Mouse (Mus musculus): ENCODE data around the gene Rsph3b.
"Not testable (repeated sequence)": the region's sequence is repeated elsewhere in the genome, so short reads cannot be mapped to it uniquely, and the experiment has no call there.

The Rsph3b gene

DNA sequence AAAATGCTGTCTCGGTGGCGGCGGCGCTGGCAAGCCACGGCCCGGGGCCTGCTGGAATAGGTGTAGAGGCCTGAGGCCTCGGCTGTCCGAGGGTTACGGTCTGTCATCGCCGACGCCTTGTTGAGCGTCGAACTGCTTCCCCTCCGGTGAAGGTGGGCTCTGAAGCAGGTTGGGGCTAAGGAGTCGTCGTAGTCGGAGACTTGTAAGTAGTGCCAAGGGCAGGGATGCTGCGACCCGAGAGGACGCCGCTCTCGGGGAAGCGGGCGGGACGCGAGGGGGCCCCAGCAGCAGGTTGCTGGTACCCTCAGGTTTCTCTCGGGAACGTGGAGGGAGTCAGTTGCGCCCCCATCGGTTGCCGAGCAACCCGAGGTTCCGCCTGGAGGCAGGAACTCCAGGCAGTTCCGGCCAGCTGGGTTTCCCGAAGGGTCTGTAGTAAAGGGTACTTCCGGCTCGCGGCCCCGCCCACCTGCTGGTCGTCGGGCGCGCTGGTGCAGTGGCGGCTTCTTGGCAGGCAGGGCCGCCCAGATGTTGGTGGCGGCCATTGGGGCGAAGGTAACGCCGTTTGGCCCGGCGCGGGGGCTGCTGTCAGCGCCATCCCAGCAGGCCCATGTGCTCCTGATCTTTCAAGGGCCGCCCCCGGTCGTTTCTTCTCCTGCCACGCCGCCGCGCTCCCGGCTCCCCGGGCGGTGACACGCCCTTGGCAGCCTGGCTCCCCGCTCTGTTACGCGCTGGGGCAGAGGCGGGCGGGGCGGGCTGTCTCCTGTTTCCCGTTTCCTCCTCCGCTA lies at the start of gene Rsph3b:
TSS of gene Rsph3b (minus strand) at position 699 of the 785 bp plus-strand sequence.
- peak; percentile 88 for DNase-seq (ENCODE audit: low spot score)

- not testable (repeated sequence) for DNase-seq (ENCODE audit: low spot score)
Measured at GRCm38 (mm10) chr17:6997778-6998490, 49.5 kb upstream of the Rsph3b start.

DNA sequence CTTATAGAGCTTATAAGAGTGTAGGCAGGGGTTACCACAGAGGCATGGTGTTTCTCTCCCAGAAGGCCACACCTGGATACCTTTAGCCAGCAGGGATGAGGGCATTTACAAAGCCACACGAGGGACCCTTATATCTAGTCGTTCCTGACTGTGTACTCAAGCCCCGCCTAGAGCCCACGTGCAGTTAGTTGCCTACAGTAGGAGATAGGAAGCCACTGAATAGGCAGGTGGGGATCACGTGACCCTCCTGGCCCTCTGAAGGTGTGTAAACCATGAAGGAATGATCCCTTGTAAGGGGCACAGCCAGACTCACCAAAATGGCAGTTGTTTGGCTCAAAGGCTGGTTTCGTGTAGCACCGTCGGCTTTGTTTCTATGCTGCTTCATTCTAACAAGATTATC lies 48.3 kb upstream of the Rsph3b start:
- not testable (repeated sequence) for DNase-seq (ENCODE audit: low spot score)

DNA sequence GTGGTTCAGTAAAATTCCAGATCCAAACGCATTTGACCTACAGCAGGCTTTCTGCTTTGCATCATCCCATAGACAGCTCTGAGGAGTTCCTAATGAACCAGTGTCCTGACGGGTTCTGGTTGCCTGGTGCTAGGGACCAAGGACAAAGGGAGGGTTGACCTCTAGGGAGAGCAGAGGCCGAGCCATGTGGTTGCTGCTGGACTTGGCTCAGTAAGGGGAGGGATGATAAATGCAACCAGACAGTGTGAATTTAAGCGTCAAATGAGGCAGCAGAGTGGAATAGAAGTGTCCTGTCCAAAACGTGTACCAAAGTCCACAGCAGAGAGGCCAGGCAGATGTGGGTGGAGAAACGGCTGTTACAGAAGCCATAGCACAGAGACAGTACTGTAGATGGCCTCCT lies 47.0 kb upstream of the Rsph3b start:
- not testable (repeated sequence) for DNase-seq (ENCODE audit: low spot score)

DNA sequence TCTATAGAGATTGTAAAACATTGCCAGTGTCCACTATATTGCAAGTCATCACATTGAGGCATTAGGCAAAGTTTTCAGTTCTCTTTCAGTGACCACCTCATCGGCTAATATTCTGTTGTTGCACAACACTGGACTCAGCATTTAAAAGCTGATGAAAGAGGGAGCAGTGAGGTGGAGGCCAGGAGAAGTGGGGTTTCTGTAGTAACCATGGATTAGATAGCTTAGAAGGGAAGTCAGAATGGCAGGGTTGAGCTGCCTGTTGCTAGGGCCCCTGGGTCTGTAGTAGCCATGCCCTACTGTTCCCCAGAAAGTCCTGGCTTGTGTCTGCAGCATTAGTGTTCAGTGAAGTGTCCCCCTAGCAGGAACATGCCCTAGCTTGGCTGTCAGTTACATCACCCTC lies 37.6 kb upstream of the Rsph3b start:
- DNase-seq (ENCODE audit: low spot score) = not testable (repeated sequence)

DNA sequence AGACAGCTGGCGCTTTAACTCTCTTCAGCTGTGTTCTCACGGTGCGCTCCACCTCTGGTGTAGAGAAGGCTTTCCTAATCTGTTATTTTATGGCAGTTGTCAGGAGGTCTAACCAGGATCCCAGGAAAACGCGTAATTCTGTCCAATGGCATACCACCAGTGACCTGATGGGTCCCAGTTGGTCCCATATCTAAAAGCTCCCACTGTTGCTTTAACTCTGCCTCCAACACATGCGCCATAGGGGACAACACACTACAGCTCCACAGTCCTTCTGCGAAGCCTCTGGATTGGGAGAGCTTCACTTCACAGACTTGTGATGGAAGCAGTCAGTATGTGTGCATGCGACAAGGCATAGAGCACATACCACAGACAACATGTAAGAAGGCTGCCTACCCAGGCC lies 31.7 kb upstream of the Rsph3b start:
- not testable (repeated sequence) for DNase-seq (ENCODE audit: low spot score)

GRCm38 (mm10) chr17:6979380-6979779 lies 30.9 kb upstream of the Rsph3b start:
- DNase-seq (ENCODE audit: low spot score) = not testable (repeated sequence)

GRCm38 (mm10) chr17:6978287-6979248 lies 30.1 kb upstream of the Rsph3b start, which contains the start of gene Gm49721:
Gm49721 (plus strand) TSS chr17:6978904.
- peak; percentile 77 for DNase-seq (ENCODE audit: low spot score)

DNA sequence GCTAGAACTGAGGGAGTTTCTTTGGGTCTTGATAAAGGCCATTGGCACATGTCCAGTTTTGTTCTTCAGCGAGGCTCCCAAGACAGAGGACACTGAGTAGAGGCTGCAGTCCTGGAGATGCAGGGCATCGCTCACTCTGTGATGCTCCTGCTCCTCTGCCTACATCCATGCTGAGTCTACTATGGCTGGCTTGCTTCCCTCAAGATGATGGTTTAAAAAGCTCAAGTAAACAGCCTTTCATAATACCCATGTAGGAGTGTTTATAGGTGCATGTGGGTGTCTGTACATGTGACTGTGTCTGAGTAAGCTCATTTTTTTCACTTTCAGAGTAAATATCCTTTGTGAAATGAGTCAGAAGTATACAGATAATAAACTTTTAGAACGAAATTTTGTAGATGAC lies 26.5 kb upstream of the Rsph3b start:
- not testable (repeated sequence) for DNase-seq (ENCODE audit: low spot score)

- not testable (repeated sequence) for DNase-seq (ENCODE audit: low spot score)
Measured at GRCm38 (mm10) chr17:6972836-6973396, 24.4 kb upstream of the Rsph3b start.

DNA sequence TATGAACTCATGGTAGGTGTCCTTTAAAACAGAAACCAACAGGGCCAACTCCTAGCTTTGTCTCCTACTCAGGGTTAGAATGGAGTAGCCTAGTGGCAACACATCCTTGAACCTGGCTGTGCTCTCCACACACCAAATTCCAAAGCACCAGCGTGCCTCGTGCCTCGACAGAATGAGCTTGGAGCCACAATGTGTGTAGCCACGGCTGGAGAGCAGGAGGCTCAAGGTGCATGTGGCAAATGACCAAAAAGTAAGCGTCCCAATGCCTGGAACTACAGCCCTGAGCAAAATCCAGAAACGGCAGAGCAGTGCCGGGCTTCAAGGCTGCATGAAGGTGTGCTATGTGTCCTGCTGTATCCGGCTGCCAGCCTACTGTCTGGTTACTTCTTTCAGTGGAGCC lies 22.8 kb upstream of the Rsph3b start:
- DNase-seq (ENCODE audit: low spot score) = not testable (repeated sequence)

DNA sequence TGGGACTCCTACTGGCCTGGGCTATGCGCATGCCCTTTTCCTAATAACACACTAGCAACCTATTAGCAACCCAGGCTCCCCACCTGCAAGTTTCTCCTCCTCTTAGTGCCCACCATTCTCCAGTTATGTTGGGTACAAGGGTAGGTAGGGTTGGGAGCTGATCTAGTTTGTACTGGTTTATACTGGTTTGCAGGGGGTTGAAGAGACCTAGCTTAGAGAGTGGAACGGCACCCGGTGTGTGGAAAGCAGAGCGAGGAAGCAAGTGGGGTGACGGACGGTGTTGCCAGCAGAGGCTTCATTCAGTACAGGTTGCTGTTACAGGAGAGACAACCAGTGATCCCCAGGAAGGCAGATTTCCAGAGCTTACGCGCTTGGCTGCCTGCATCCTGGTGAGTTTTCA lies 21.9 kb upstream of the Rsph3b start, which contains the start of gene Rnaset2b:
TSS of gene Rnaset2b (plus strand) at position 301 of the 400 bp plus-strand sequence.
- DNase-seq (ENCODE audit: low spot score) = not testable (repeated sequence)

DNA sequence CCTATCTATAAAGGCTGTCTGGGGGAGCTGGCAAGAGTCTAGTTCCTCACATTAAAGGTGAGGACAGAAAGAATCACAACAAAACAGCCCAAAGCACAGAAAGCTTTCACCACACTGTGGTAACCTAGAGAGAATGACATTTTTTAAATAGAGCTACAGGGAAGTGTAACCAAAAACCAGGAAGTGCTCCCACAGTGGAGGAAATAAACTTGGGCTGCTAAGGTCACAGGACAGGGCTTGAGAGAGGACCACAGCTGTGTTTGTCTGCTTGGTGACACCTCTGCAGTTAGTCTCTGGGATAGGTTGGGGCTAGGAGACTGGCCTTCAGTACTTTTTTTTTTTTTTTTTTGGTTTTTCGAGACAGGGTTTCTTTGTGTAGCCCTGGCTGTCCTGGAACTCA lies 19.2 kb upstream of the Rsph3b start:
- not testable (repeated sequence) for DNase-seq (ENCODE audit: low spot score)

- DNase-seq (ENCODE audit: low spot score) = not testable (repeated sequence)
Measured at GRCm38 (mm10) chr17:6965364-6965763, 16.9 kb upstream of the Rsph3b start.

GRCm38 (mm10) chr17:6962936-6963335 lies 14.5 kb upstream of the Rsph3b start:
- not testable (repeated sequence) for DNase-seq (ENCODE audit: low spot score)

DNA sequence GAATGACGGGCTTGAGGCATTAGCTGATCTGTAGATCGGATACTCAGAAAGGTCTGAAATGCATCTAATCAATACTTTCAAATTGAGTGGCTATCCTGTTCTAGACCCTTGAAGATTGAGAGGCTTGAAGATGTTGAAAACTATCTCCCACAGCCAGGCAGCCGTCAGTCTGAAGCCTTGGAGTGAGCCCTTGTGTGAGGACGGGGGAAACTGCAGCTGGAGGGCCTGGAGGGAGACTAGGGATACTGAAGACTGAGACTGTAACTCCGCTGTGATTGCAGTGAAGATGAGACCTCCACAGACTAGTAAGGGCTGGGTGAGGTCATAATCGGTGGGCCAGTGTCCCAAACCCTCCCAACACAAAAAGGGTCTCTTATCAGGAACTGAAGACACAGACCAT lies 13.9 kb upstream of the Rsph3b start:
- DNase-seq (ENCODE audit: low spot score) = not testable (repeated sequence)

GRCm38 (mm10) chr17:6961181-6962000 lies 12.9 kb upstream of the Rsph3b start:
- DNase-seq (ENCODE audit: low spot score) = peak; percentile 40

- DNase-seq (ENCODE audit: low spot score) = peak; percentile 60
Measured at GRCm38 (mm10) chr17:6960776-6961175, 12.3 kb upstream of the Rsph3b start, which contains the start of gene Tagap1. Tagap1 (minus strand) TSS chr17:6961156.

- not testable (repeated sequence) for DNase-seq (ENCODE audit: low spot score)
Measured at GRCm38 (mm10) chr17:6960349-6960748, 11.9 kb upstream of the Rsph3b start.

DNA sequence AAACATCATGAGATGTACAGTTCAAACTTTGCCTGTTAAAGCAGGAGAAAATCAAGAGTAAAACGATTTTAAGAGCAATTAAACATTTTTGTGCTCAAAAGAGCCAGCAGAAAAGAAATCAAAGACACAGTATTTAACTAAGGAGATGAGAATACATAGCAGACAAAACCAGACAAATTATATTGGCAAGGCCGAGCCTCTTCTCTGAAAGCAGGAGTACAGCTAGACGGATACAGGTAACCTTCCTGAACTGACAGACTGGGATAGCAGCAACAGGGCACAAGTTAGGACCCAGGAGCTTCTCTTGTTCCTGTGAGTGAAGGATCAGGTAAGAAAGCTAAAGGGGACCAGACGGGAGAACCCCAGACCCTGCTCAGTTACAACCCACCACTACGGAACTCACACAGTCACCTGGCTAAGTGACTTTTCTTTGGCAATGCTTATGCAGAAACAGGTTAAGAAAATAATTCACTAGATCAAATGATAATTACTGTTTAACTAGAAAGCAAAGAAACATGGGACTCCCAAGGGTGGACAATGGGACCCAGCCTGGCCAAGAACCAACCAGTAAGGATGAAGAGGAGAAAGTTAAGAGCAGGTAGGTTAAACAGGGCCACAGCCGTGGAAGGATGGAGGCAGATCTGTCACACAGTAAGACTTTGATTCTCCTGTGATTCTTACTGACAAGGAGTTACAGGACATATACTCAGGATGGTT lies 11.2 kb upstream of the Rsph3b start:
- DNase-seq (ENCODE audit: low spot score) = not testable (repeated sequence)

Measured in ovary, postnatal 36 days (tissue).